Mouse (Mus musculus): ENCODE results near the gene Sult2a2. TPM values are rescaled to one million over a fixed set of nuclear protein-coding genes. Genes with fewer than 3 reads are reported as not detected.
"Not testable (repeated sequence)": the region's sequence is repeated elsewhere in the genome, so short reads cannot be mapped to it uniquely, and the experiment has no call there.

Sult2a2 gene
- total RNA-seq (2021): not detected
- long read RNA-seq, experiment 1: 0 reads
- long read RNA-seq, experiment 2: 0 reads

- not testable (repeated sequence) for DNase-seq
These were observed at the start of gene Sult2a2 for GRCm38 (mm10) chr7:13733205-13733604. Gene Sult2a2, plus strand, starts transcription at chr7:13733505.

DNA sequence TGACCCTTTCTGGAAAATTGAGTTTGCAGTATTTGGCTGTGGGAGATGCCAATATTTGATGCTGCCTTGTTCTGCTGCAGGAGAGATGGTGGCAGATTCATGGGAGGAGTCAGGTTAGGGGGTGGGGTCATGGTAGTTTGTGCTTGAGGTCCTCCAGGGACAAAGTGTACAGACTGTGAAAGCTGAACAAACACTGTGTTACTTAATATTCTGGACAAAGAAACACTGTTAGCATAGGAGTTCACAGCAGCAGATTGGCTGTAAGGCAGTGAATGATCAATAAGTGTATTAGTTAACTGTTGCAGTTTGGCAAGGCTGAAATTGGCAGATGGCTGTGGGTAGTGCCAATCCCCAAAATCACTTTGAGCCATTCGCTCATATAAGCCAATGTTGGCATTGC lies 80.6 kb downstream of the Sult2a2 start:
- no peak for DNase-seq

Other genes starting within 250 kb of the Sult2a2 start
- not detected for gene Bsph2, start 162.4 kb upstream of the Sult2a2 start, total RNA-seq (2021)
- not detected for gene Sult2a5, start 109.5 kb upstream of the Sult2a2 start, total RNA-seq (2021)
- not detected for gene Sult2a1, start 103.9 kb downstream of the Sult2a2 start, total RNA-seq (2021)